Mouse (Mus musculus) kidney, embryonic 15.5 days (tissue): ENCODE results near the gene Tmem39a. TPM values are rescaled to one million over a fixed set of nuclear protein-coding genes. Genes with fewer than 3 reads are reported as not detected.

Experiments used
- ATAC-seq: fragments of 200-750 bp; cut with Nextera tagmentation; replicated peaks from 2 replicates; pipeline ENCODE4 v1.8.0; 2017; ENCODE audit warnings: moderate TSS enrichment; ENCODE audit not compliant: low FRiP score
- H3K27ac ChIP-seq: fragments of 300-500 bp; sonication (generic); 2 replicates; pipeline ENCODE4 v1.5.1; 2015; ENCODE audit warnings: mild to moderate bottlenecking, inconsistent platforms
- H3K27me3 ChIP-seq: fragments of 300-500 bp; sonication (generic); 2 replicates; pipeline ENCODE4 v1.6.1; 2015; ENCODE audit warnings: inconsistent platforms
- H3K36me3 ChIP-seq: fragments of 300-500 bp; sonication (generic); 2 replicates; pipeline ENCODE4 v1.6.1; 2015; ENCODE audit warnings: inconsistent platforms
- H3K4me1 ChIP-seq: fragments of 300-500 bp; sonication (generic); 2 replicates; pipeline ENCODE4 v1.6.1; 2015; ENCODE audit warnings: inconsistent platforms
- H3K4me2 ChIP-seq: fragments of 300-500 bp; sonication (generic); 2 replicates; pipeline ENCODE4 v1.6.1; 2015; ENCODE audit warnings: moderate library complexity, mild to moderate bottlenecking, inconsistent platforms
- H3K4me3 ChIP-seq: fragments of 300-500 bp; sonication (generic); replicated peaks from 2 replicates; pipeline ENCODE4 v1.5.1; 2015; ENCODE audit warnings: mild to moderate bottlenecking, inconsistent platforms
- H3K9ac ChIP-seq: fragments of 300-500 bp; sonication (generic); 2 replicates; pipeline ENCODE4 v1.6.1; 2015; ENCODE audit warnings: mild to moderate bottlenecking, inconsistent platforms
- H3K9me3 ChIP-seq: fragments of 300-500 bp; sonication (generic); replicated peaks from 2 replicates; pipeline ENCODE4 v1.6.1; 2016; ENCODE audit warnings: inconsistent platforms
- WGBS: fragments of 180-500 bp; shearing (Covaris S2); methylation state at CpG from one replicate; pipeline ENCODE4 v1.1.7; 2015; ENCODE audit warnings: mixed read lengths; 5-methylcytosine and 5-hydroxymethylcytosine counted together
- polyA plus RNA-seq: library from polyadenylated mRNA; unstranded; fragments of >200 nt; fragmentation: Nextera tagmentation; extraction: Ambion mirVana; gene quantifications from 2 replicates; pipeline ENCODE4 v1.2.1, GENCODE M21; 2015

Tmem39a gene
- polyA plus RNA-seq: 118 and 125 TPM in 2 replicates

- Histone ChIP-seq H3K27ac (no peak within 1 kb of the TSS), H3K4me1 (no peaks in the 10 kb centered on the region), H3K4me2 (no peak within 1 kb of the TSS), H3K27me3 (peaks cover 35% of the 10 kb centered on the region), H3K9ac (no peak within 1 kb of the TSS), H3K9me3 (no peaks in the 10 kb centered on the region), H3K4me3 (no peak within 1 kb of the TSS), H3K36me3 (no peaks in the 10 kb centered on the region)
- ATAC-seq: no peak
- 87% methylated on average over 3 of the region's 3 CpGs for WGBS
Measured at GRCm38 (mm10) chr16:38558221-38558748, at the start of gene Tmem39a. Gene Tmem39a (plus strand): TSS chr16:38558698.

DNA sequence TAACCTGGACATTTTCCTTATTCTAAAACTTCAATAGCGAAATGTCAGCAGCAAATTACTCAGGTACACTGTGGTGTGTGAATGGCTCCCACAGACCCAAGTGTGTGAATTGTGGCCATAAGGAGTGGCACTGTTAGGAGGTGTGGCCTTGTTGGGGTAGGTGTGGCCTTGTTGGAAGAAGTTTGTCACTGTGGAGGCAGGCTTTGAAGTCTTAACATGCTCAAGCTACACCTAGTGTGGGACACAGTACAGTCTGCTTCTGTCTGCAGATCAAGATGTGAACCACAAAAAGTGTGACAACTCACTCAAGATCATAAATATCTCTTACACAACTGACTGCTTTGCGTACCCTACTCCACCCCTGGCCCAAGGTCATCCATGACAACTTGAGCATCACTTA, 47.7 kb upstream of the Tmem39a start:
- no peak overlapping the region for H3K9ac ChIP-seq
- H3K4me2 ChIP-seq: no peak overlapping the region
- 94% methylated on average over 2 of the region's 2 CpGs for WGBS
- H3K4me3 ChIP-seq: no peak overlapping the region
- peaks cover 73% of the 10 kb centered on the region for H3K36me3 ChIP-seq
- H3K9me3 ChIP-seq: no peaks in the 10 kb centered on the region
- H3K4me1 ChIP-seq: no peaks in the 10 kb centered on the region
- H3K27me3 ChIP-seq: no peaks in the 10 kb centered on the region
- no peak overlapping the region for H3K27ac ChIP-seq
- ATAC-seq: no peak

DNA sequence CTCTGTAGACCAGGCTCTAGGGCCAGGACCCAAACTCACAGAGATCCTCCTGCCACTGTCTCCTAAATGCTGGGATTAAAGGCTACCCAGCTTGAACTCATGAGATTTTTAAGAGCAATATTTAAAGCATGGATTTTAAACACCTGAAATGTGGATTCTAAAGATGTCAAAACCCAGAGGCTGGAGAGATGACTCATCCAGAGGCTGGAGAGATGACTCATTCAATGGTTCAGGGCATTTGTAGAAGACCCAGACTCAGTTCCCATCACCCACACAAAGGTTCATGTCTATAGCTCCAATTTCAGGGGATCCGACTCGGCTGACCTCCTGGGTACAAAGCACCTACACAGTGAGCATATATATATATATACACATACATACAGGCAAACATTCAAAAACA, 39.4 kb upstream of the Tmem39a start:
- peaks cover 13% of the 10 kb centered on the region for H3K4me1 ChIP-seq
- WGBS: 97% methylated on average over 2 of the region's 2 CpGs

GRCm38 (mm10) chr16:38521211-38521987, 37.1 kb upstream of the Tmem39a start:
- ATAC-seq: no peak
- no peak overlapping the region for H3K27ac ChIP-seq
- 36% methylated on average over 8 of the region's 8 CpGs for WGBS

More for the DNA sequence above, 39.4 kb upstream of the Tmem39a start:
- Histone ChIP-seq H3K9ac (no peak overlapping the region), H3K27me3 (no peaks in the 10 kb centered on the region), H3K9me3 (no peaks in the 10 kb centered on the region), H3K27ac (no peak overlapping the region), H3K36me3 (peaks cover 33% of the 10 kb centered on the region), H3K4me3 (no peak overlapping the region), H3K4me2 (no peak overlapping the region)
- ATAC-seq: no peak

GRCm38 (mm10) chr16:38522129-38523084, 36.1 kb upstream of the Tmem39a start, which contains the start of gene Timmdc1:
Gene Timmdc1 (minus strand): TSS chr16:38522663.
- Histone ChIP-seq H3K27me3 (no peaks in the 10 kb centered on the region), H3K4me3 (peak within 1 kb of the TSS; percentile 98), H3K4me2 (peak within 1 kb of the TSS; percentile 60), H3K9ac (peak within 1 kb of the TSS; percentile 98), H3K4me1 (peaks cover 13% of the 10 kb centered on the region), H3K36me3 (peaks cover 43% of the 10 kb centered on the region), H3K27ac (peak within 1 kb of the TSS; percentile 98), H3K9me3 (no peaks in the 10 kb centered on the region)
- peak; percentile 99 for ATAC-seq
- WGBS: under 1% methylated on average over 73 of the region's 73 CpGs

More at GRCm38 (mm10) chr16:38521211-38521987, 37.1 kb upstream of the Tmem39a start:
- peak overlapping the region; percentile 98 for H3K4me3 ChIP-seq
- peak overlapping the region; percentile 60 for H3K4me2 ChIP-seq
- H3K9me3 ChIP-seq: no peaks in the 10 kb centered on the region
- H3K27me3 ChIP-seq: no peaks in the 10 kb centered on the region
- peaks cover 13% of the 10 kb centered on the region for H3K4me1 ChIP-seq
- peak overlapping the region; percentile 98 for H3K9ac ChIP-seq
- peaks cover 39% of the 10 kb centered on the region for H3K36me3 ChIP-seq

- Histone ChIP-seq H3K4me1 (peaks cover 12% of the 10 kb centered on the region), H3K4me2 (no peak overlapping the region), H3K9ac (no peak overlapping the region), H3K27ac (no peak overlapping the region), H3K9me3 (no peaks in the 10 kb centered on the region), H3K4me3 (no peak overlapping the region), H3K36me3 (peaks cover 66% of the 10 kb centered on the region), H3K27me3 (no peaks in the 10 kb centered on the region)
- WGBS: 88% methylated on average over 6 of the region's 6 CpGs
- no peak for ATAC-seq
Measured at GRCm38 (mm10) chr16:38526264-38526663, 32.2 kb upstream of the Tmem39a start.

DNA sequence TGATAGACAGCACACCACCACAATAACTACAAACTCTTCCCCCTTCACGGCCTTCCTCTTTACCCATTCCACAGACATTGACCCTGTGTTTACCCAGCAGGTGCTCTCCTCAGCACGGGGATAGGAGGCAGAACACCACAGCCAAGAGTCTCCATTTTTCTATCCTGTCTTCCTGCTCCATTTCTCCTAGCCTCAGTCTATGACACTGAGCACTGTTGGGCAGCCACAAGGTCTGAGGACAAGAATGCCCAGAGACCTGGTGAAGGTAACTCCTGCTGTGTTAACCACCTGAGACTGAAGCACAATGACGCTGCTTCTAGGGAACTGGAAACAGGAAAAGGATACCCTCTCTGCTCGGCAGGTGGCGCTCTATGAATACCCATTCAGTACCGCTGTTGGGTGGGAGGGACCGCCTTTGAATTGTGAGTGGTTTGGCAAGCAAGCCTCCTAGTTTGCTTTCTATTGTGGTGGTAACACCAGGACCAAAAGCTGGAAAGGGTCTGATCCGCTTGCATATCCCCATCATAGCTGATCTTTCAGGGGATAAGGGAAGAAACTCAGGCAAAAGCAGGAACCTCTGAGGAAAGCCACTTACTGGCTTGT, 21.9 kb upstream of the Tmem39a start:
- ATAC-seq: no peak
- 52% methylated on average over 8 of the region's 8 CpGs for WGBS
- Histone ChIP-seq H3K4me1 (no peaks in the 10 kb centered on the region), H3K4me3 (no peak overlapping the region), H3K27me3 (no peaks in the 10 kb centered on the region), H3K9me3 (no peaks in the 10 kb centered on the region), H3K9ac (no peak overlapping the region), H3K36me3 (peaks cover 94% of the 10 kb centered on the region), H3K27ac (no peak overlapping the region), H3K4me2 (no peak overlapping the region)

GRCm38 (mm10) chr16:38538716-38539380, 19.6 kb upstream of the Tmem39a start:
- Histone ChIP-seq H3K4me1 (no peaks in the 10 kb centered on the region), H3K9me3 (no peaks in the 10 kb centered on the region), H3K9ac (no peak overlapping the region), H3K27ac (no peak overlapping the region), H3K36me3 (peaks cover 93% of the 10 kb centered on the region), H3K4me3 (no peak overlapping the region), H3K27me3 (no peaks in the 10 kb centered on the region), H3K4me2 (no peak overlapping the region)
- no peak for ATAC-seq
- WGBS: 89% methylated on average over 13 of the region's 13 CpGs

- H3K4me1 ChIP-seq: peaks cover 20% of the 10 kb centered on the region
- WGBS: 95% methylated on average over 1 of the region's 1 CpGs
- H3K4me3 ChIP-seq: no peak overlapping the region
- peaks cover 6% of the 10 kb centered on the region; the same call in 1 of the 2 replicates for H3K27me3 ChIP-seq
- no peak overlapping the region for H3K9ac ChIP-seq
- peaks cover 50% of the 10 kb centered on the region for H3K36me3 ChIP-seq
- H3K4me2 ChIP-seq: no peak overlapping the region
- no peak overlapping the region for H3K27ac ChIP-seq
- no peaks in the 10 kb centered on the region for H3K9me3 ChIP-seq
- no peak for ATAC-seq
Measured at GRCm38 (mm10) chr16:38548000-38548399, 10.5 kb upstream of the Tmem39a start.

DNA sequence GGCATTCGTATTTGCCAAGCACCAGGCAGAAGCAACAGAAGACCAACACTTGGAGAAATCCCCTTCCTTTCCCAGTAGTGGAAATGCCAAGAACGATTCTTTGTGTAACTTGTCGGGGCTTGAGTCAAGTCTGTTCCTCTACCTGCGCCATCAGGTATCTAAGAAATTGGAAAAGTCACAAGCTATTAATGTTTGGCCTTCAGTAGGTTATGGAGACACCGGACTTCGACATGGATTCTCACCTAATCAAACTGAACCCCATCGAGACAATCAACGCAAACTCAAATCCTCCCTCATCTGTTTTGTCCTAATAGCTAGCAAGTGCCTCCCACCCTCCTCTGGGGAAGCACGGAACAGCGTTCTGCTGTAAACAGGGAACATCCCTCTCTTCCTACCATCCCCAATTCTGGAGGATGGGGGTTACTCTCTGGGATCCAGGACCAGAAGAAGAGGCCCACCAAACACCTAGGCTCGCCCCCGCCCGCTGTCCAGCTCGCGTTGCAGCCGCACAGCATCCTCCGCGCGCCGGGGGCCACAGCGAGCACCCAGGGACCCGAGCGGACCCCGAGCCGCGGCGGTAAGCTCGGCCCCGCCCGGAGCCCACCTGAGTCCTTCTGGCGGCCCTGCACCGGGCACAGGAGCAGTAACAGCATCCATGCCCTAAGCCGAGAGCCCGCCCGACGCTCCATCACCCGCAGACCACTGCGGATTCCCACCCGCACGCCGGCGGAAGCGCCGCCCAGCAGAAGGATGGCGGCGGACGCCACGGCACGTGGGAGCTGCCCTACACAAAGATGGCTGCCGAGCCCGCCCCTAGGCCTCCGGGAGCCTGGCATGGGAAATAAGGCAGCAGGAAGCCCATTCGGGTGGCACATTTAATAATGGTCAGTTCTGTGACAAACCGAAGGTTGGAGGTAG, 8.8 kb upstream of the Tmem39a start, which contains the start of gene Poglut1:
Poglut1 (minus strand) TSS at position 780 of the 918 bp plus-strand sequence.
- Histone ChIP-seq H3K9ac (peak within 1 kb of the TSS; percentile 80), H3K4me1 (peaks cover 20% of the 10 kb centered on the region), H3K4me3 (peak within 1 kb of the TSS; percentile 94), H3K4me2 (peak within 1 kb of the TSS; percentile 88), H3K9me3 (no peaks in the 10 kb centered on the region), H3K27me3 (peaks cover 17% of the 10 kb centered on the region; the same call in 1 of the 2 replicates), H3K36me3 (peaks cover 34% of the 10 kb centered on the region), H3K27ac (peak within 1 kb of the TSS; percentile 45; the same call in 1 of the 2 replicates)
- WGBS: 3% methylated on average over 54 of the region's 54 CpGs
- peak; percentile 94 for ATAC-seq
